Mouse (Mus musculus): ENCODE results near the gene Tbc1d8b. TPM values are rescaled to one million over a fixed set of nuclear protein-coding genes. Genes with fewer than 3 reads are reported as not detected.

The Tbc1d8b gene
- polyA plus RNA-seq, 1 experiment from 2014 or later: 2.3 TPM

DNA sequence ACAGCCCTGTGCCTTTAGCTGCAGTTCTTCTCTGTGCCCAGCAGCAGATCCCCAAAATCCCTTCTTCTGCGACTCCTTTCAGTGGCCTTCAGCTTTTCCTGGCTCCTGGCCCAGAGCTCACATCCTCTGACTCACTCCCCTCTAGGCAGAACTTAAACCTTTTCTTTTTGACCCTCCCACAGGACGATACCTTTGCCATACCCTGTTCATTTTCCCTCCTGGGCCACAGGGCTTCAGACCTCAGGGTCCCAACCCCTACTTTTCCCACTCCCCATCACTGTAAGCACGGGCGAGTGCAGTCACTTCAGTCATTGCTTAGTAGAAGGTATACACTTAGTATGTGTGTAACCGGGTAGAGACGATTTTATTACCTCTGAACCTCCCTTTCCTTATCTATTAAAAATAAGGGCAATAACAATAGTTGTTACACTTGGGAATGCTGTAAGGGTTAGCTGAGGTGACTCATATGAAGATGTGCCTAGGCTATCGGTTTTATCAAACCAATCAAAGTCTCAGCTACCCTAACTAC lies 90.4 kb downstream of the Tbc1d8b start:
- WGBS: 62% methylated on average over 7 of the region's 7 CpGs
- ATAC-seq (ENCODE audit: low FRiP score, low TSS enrichment): no peak

DNA sequence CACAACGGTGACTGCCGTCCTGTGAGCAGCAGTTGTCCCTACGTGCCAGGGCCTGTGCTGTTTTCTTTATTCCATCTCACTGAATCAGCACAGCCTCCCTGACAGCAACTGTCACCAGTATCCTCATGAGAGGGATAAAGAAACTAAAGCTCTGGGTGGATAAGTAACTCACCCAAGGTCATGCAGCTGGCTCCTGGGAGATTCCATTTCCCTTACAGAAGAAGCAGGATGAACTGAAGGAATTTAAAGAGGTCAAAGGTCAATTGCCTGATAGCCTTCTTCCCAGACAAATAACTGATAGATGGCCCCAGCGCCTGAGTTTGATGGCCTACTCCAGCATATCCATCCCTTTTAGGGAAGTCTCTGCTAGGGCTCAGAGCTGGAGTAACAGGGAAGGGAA lies 92.6 kb downstream of the Tbc1d8b start:
- H3K4me3 ChIP-seq (ENCODE audit: low read length): no peak overlapping the region
- no peak overlapping the region for H3K4me2 ChIP-seq (replicated peaks; ENCODE audit: low read depth, low read length)
- H3K9ac ChIP-seq (replicated peaks; ENCODE audit: low read length): no peak overlapping the region
- H3K27me3 ChIP-seq (ENCODE audit: insufficient read depth, low read length): peaks cover 19% of the 10 kb centered on the region; the same call in 1 of the 2 replicates
- no peaks in the 10 kb centered on the region for H3K36me3 ChIP-seq (ENCODE audit: insufficient read depth, low read length)
- no peaks in the 10 kb centered on the region for H3K9me3 ChIP-seq (ENCODE audit: low read length)
- ATAC-seq (ENCODE audit: low FRiP score, low TSS enrichment): peak; percentile 69; the same call in 1 of the 2 replicates
- no peaks in the 10 kb centered on the region for H3K4me1 ChIP-seq (ENCODE audit: insufficient read depth, low read length)
- no peak overlapping the region for H3K27ac ChIP-seq (ENCODE audit: low read length)
- WGBS: 48% methylated on average over 4 of the region's 4 CpGs

More for the DNA sequence above, 90.4 kb downstream of the Tbc1d8b start:
- Histone ChIP-seq H3K9ac (replicated peaks; ENCODE audit: low read length) (no peak overlapping the region), H3K36me3 (ENCODE audit: insufficient read depth, low read length) (no peaks in the 10 kb centered on the region), H3K27me3 (ENCODE audit: insufficient read depth, low read length) (peaks cover 12% of the 10 kb centered on the region; the same call in 1 of the 2 replicates), H3K4me2 (replicated peaks; ENCODE audit: low read depth, low read length) (no peak overlapping the region), H3K9me3 (ENCODE audit: low read length) (no peaks in the 10 kb centered on the region), H3K4me3 (ENCODE audit: low read length) (no peak overlapping the region), H3K4me1 (ENCODE audit: insufficient read depth, low read length) (no peaks in the 10 kb centered on the region), H3K27ac (ENCODE audit: low read length) (no peak overlapping the region)

DNA sequence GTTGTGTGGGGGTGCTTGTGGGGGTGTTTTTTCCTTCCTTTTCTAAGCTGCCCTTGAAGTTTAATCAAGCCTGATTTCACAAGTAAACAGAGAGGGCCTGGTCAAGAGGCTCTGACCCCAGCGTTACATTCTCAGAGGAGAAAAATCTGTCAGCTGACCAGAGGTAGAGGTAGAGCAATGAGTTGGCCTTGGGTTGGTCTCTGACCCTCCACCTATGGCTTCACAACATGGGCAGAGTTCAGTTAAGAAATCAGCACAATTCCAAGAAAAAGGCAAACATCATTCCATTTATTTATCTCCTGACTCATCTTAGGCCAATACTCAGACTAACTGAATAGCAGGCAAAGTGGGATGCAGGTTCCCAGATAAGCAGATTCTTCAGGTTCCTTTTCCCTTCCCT lies 94.1 kb downstream of the Tbc1d8b start:
- H3K27ac ChIP-seq (ENCODE audit: low read length): no peak overlapping the region
- no peaks in the 10 kb centered on the region for H3K9me3 ChIP-seq (ENCODE audit: low read length)
- H3K4me1 ChIP-seq (ENCODE audit: insufficient read depth, low read length): no peaks in the 10 kb centered on the region
- H3K4me2 ChIP-seq (replicated peaks; ENCODE audit: low read depth, low read length): no peak overlapping the region
- no peak overlapping the region for H3K4me3 ChIP-seq (ENCODE audit: low read length)
- ATAC-seq (ENCODE audit: low FRiP score, low TSS enrichment): no peak
- peaks cover 19% of the 10 kb centered on the region; the same call in 1 of the 2 replicates for H3K27me3 ChIP-seq (ENCODE audit: insufficient read depth, low read length)
- 71% methylated on average over 1 of the region's 1 CpGs for WGBS
- H3K9ac ChIP-seq (replicated peaks; ENCODE audit: low read length): no peak overlapping the region
- no peaks in the 10 kb centered on the region for H3K36me3 ChIP-seq (ENCODE audit: insufficient read depth, low read length)

DNA sequence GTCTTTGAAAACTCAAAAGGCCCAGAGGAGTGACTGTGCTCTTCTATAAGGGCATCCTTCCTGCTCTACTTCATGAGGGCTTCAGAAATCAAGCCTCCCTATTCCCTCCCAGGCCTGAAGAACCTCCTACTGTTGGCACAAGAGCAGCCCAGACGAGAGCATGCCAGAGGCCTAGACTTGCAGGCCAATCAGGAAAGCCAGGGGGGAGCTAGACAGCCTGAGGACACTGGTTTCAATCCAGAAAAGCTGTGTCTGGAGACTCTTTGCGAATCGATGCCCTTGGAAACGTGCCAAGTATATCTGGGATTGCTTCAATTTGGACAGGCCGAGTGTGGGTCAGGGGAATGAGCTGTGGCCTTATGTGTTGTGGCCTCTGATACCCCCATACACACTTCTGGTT lies 94.6 kb downstream of the Tbc1d8b start:
- H3K9ac ChIP-seq (replicated peaks; ENCODE audit: low read length): no peak overlapping the region
- 83% methylated on average over 5 of the region's 5 CpGs for WGBS
- peaks cover 19% of the 10 kb centered on the region; the same call in 1 of the 2 replicates for H3K27me3 ChIP-seq (ENCODE audit: insufficient read depth, low read length)
- H3K4me2 ChIP-seq (replicated peaks; ENCODE audit: low read depth, low read length): no peak overlapping the region
- H3K4me3 ChIP-seq (ENCODE audit: low read length): no peak overlapping the region
- H3K9me3 ChIP-seq (ENCODE audit: low read length): no peaks in the 10 kb centered on the region
- H3K27ac ChIP-seq (ENCODE audit: low read length): no peak overlapping the region
- no peaks in the 10 kb centered on the region for H3K36me3 ChIP-seq (ENCODE audit: insufficient read depth, low read length)
- no peaks in the 10 kb centered on the region for H3K4me1 ChIP-seq (ENCODE audit: insufficient read depth, low read length)
- ATAC-seq (ENCODE audit: low FRiP score, low TSS enrichment): no peak

DNA sequence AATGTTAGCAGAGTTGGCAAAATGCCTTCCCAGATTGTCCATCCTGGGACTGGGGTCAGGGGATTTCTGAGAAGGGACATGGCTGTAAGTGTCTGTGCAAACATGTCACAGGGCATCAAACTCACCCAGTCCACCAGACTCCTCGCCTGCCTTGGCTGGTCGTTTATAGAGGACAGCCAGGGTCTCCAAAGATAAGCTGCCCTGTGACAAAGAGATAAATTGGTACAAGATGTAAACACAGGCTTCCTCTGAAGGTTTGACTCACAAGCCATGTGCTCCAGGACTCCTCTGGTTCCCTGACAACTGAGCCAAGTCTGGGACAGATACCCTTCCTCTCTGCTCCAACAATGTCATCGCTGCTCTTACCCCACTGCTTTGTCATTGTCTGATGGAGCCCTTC lies 96.2 kb downstream of the Tbc1d8b start:
- Histone ChIP-seq H3K4me3 (ENCODE audit: low read length) (no peak overlapping the region), H3K36me3 (ENCODE audit: insufficient read depth, low read length) (no peaks in the 10 kb centered on the region), H3K4me1 (ENCODE audit: insufficient read depth, low read length) (no peaks in the 10 kb centered on the region), H3K4me2 (replicated peaks; ENCODE audit: low read depth, low read length) (no peak overlapping the region), H3K27ac (ENCODE audit: low read length) (no peak overlapping the region), H3K9ac (replicated peaks; ENCODE audit: low read length) (no peak overlapping the region), H3K27me3 (ENCODE audit: insufficient read depth, low read length) (peaks cover 19% of the 10 kb centered on the region; the same call in 1 of the 2 replicates), H3K9me3 (ENCODE audit: low read length) (no peaks in the 10 kb centered on the region)
- ATAC-seq (ENCODE audit: low FRiP score, low TSS enrichment): no peak
- 49% methylated on average over 3 of the region's 3 CpGs for WGBS

DNA sequence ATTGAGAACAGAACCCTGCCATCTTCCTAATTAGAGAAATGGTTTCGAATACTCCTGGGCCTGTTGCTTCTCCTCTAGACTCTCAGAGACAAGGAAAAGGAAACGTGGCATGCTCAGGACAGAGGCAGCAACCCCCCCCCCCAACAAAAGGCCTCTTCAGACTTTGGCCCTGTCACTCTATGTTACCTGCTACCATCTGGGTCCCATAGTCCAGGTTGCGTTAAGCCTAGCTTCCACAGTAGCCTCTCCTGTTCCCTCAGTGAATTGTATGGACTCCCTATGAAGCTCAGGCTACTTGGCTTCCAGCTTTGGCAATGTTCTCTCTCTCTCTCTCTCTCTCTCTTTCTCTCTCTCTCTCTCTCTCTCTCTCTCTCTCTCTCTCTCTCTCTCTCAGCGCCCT lies 96.8 kb downstream of the Tbc1d8b start:
- H3K4me3 ChIP-seq (ENCODE audit: low read length): no peak overlapping the region
- peaks cover 17% of the 10 kb centered on the region; the same call in 1 of the 2 replicates for H3K27me3 ChIP-seq (ENCODE audit: insufficient read depth, low read length)
- H3K4me1 ChIP-seq (ENCODE audit: insufficient read depth, low read length): no peaks in the 10 kb centered on the region
- WGBS: 80% methylated on average over 4 of the region's 4 CpGs
- H3K4me2 ChIP-seq (replicated peaks; ENCODE audit: low read depth, low read length): no peak overlapping the region
- no peak for ATAC-seq (ENCODE audit: low FRiP score, low TSS enrichment)
- H3K27ac ChIP-seq (ENCODE audit: low read length): no peak overlapping the region
- H3K9me3 ChIP-seq (ENCODE audit: low read length): no peaks in the 10 kb centered on the region
- no peak overlapping the region for H3K9ac ChIP-seq (replicated peaks; ENCODE audit: low read length)
- no peaks in the 10 kb centered on the region for H3K36me3 ChIP-seq (ENCODE audit: insufficient read depth, low read length)

DNA sequence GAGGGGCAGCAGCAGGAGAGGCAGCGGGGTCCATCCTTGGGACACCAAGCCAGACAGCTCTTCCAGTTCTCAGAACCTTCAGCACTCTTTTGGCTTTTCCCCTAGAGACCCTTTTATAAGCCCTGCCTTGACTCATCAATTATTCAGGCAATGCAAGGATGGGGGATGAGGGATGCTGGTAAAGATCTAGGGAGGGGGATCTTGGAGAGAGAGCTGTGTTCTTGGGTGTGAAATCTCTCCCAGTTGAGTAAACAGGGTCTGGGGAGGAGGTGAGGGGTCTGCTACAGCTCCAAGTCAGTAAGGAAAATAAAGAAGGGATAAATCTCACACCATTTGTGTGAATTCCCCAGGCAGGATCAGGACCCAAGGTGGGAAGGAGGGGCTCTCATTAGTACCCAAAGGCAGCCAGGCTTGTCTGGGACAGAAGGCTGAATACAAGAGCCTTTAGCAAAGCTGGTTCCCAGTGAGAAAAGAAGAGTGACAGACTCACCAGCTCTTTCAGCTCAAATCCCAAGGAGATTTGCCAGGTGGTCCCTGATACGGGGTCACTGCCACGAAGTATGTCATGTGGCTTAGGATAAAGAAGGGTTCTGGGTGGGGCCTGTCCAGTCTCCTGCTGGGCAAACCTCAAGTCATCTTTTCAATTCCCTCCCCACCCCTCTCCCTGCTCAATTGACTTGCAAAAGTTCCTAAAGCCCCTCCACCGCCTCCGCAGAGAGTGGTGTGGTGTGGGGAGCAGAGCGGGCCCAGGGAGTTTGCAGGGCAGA lies 97.7 kb downstream of the Tbc1d8b start, which contains the start of gene Ripply1:
Gene Ripply1 (minus strand): TSS at position 76 of the 767 bp plus-strand sequence.
- Histone ChIP-seq H3K27me3 (ENCODE audit: insufficient read depth, low read length) (peaks cover 13% of the 10 kb centered on the region; the same call in 1 of the 2 replicates), H3K27ac (ENCODE audit: low read length) (no peak within 1 kb of the TSS), H3K9me3 (ENCODE audit: low read length) (no peaks in the 10 kb centered on the region), H3K36me3 (ENCODE audit: insufficient read depth, low read length) (no peaks in the 10 kb centered on the region), H3K4me2 (replicated peaks; ENCODE audit: low read depth, low read length) (no peak within 1 kb of the TSS), H3K9ac (replicated peaks; ENCODE audit: low read length) (no peak within 1 kb of the TSS), H3K4me3 (ENCODE audit: low read length) (no peak within 1 kb of the TSS), H3K4me1 (ENCODE audit: insufficient read depth, low read length) (no peaks in the 10 kb centered on the region)
- no peak for ATAC-seq (ENCODE audit: low FRiP score, low TSS enrichment)
- 50% methylated on average over 6 of the region's 6 CpGs for WGBS

DNA sequence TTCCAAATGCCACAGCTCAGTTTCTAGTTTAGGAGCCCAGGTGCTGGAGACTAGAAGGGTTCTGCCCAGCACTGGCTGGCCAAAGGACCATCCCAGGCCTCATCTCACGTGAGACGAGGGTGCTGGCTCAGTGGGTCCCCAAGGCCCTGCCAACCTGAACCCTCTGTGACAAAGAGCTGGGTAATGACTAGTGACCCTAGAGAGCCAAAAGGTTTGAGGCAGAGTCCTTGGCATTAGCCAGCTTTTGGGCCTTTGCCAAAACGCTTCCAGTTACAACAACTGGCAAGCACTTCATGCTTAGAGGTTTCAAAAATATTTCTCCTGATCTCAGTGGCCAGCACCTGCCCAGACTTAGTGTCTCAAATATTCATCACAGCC lies 98.2 kb downstream of the Tbc1d8b start:
- no peak overlapping the region for H3K4me2 ChIP-seq (replicated peaks; ENCODE audit: low read depth, low read length)
- H3K4me3 ChIP-seq (ENCODE audit: low read length): no peak overlapping the region
- no peaks in the 10 kb centered on the region for H3K36me3 ChIP-seq (ENCODE audit: insufficient read depth, low read length)
- no peaks in the 10 kb centered on the region for H3K9me3 ChIP-seq (ENCODE audit: low read length)
- H3K9ac ChIP-seq (replicated peaks; ENCODE audit: low read length): no peak overlapping the region
- ATAC-seq (ENCODE audit: low FRiP score, low TSS enrichment): no peak
- H3K4me1 ChIP-seq (ENCODE audit: insufficient read depth, low read length): no peaks in the 10 kb centered on the region
- peaks cover 8% of the 10 kb centered on the region; the same call in 1 of the 2 replicates for H3K27me3 ChIP-seq (ENCODE audit: insufficient read depth, low read length)
- H3K27ac ChIP-seq (ENCODE audit: low read length): no peak overlapping the region
- WGBS: 55% methylated on average over 3 of the region's 3 CpGs

DNA sequence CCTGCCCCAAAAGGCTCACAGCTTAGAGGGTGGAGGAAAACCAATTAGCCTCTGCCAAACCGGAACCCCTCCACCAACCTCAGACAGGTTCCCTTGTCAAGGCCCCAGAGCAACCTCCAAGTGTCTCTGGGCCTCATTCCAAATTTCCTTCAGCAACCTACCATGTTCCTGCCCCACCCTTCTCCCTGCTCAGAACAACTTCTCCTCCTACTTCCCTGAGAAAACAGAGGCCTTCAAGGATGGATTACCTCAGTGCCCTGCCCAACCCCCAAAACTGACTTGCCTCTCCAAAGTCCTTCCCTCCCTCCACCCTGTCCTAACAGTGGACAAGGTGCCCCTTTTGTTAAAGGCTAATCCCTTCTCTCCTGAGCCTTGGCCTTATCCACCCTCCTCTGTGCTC lies 101.0 kb downstream of the Tbc1d8b start:
- peak; percentile 83 for ATAC-seq (ENCODE audit: low FRiP score, low TSS enrichment)
- WGBS: 59% methylated on average over 1 of the region's 1 CpGs

More for the DNA sequence above, 101.0 kb downstream of the Tbc1d8b start:
- Histone ChIP-seq H3K27ac (ENCODE audit: low read length) (no peak overlapping the region), H3K9ac (replicated peaks; ENCODE audit: low read length) (no peak overlapping the region), H3K4me2 (replicated peaks; ENCODE audit: low read depth, low read length) (no peak overlapping the region), H3K36me3 (ENCODE audit: insufficient read depth, low read length) (no peaks in the 10 kb centered on the region), H3K4me1 (ENCODE audit: insufficient read depth, low read length) (no peaks in the 10 kb centered on the region), H3K9me3 (ENCODE audit: low read length) (no peaks in the 10 kb centered on the region), H3K4me3 (ENCODE audit: low read length) (no peak overlapping the region), H3K27me3 (ENCODE audit: insufficient read depth, low read length) (peaks cover 4% of the 10 kb centered on the region; the same call in 1 of the 2 replicates)
